Mouse (Mus musculus) E14TG2a.4 (cell line): ENCODE data around the gene Sgo2b.

Experiments used
- H3K27me3 ChIP-seq: 2 replicates; pipeline ENCODE4 v1.6.1; 2014; ENCODE audit warnings: low read length, control low read depth; ENCODE audit not compliant: insufficient read depth
- H3K36me3 ChIP-seq: 2 replicates; pipeline ENCODE4 v1.6.1; 2014; ENCODE audit warnings: low read length, control low read depth; ENCODE audit not compliant: insufficient read depth
- H3K4me1 ChIP-seq: replicated peaks from 2 replicates; pipeline ENCODE4 v1.6.1; 2014; ENCODE audit warnings: low read depth, low read length, control low read depth
- H3K4me3 ChIP-seq: replicated peaks from 2 replicates; pipeline ENCODE4 v1.5.1; 2014; ENCODE audit warnings: mild to moderate bottlenecking, low read length
- H3K9me3 ChIP-seq: 2 replicates; pipeline ENCODE4 v1.6.1; 2014; ENCODE audit warnings: low read length, control low read depth
- CTCF ChIP-seq: conservative IDR thresholded peaks from 2 replicates; pipeline ENCODE4 v1.5.1; 2014; ENCODE audit warnings: low read length
- NANOG ChIP-seq: IDR thresholded peaks from 2 replicates; pipeline ENCODE4 v1.6.1; 2014; ENCODE audit warnings: borderline replicate concordance, low read length, mixed read lengths
- POU5F1 ChIP-seq: IDR thresholded peaks from 2 replicates; pipeline ENCODE4 v1.6.1; 2014; ENCODE audit warnings: low read length, borderline replicate concordance

Gene Sgo2b

DNA sequence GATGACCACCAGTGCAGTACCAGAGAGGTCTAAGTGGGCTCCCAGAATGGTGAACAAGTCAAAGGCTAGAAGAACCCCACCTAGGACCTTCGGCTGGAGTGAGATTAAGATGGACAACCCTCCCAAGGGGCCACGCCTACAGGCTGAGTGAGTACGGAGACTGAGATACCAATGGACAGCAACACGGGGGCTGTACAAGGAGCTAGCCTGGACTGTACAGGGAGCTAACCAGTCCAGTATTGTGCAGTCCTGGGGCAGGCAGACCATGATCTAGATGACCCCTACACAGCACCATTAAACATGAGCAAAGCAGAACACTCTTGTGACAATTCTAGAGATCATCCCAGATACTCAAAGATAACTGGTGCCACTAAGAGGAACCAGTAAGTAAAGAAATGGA, 73.7 kb downstream of the Sgo2b start:
- Histone ChIP-seq H3K27me3 (no peaks in the 10 kb centered on the region), H3K9me3 (no peaks in the 10 kb centered on the region), H3K4me1 (no peaks in the 10 kb centered on the region), H3K36me3 (no peaks in the 10 kb centered on the region), H3K4me3 (no peak overlapping the region)
- no peak for TF ChIP-seq CTCF
- no peak for TF ChIP-seq POU5F1
- no peak for TF ChIP-seq NANOG

DNA sequence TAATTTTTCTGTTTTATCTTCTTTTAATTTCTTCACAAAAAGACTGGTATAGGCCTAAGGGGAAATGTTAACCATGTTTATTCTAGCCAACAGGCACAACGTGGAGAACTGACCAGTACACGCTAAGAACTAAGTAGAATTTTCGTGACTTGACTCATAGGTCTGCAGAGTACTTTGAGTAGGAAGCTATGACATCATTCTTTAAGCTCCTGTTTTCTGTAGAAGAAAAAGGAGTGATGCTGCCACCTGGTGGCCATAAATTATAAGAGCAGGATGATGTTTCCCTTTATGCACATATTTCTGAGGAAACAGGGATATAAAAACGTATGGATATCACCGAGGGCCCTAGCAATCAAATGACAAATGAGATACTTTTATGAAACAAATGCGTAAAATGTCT, 74.7 kb downstream of the Sgo2b start:
- Histone ChIP-seq H3K27me3 (no peaks in the 10 kb centered on the region), H3K9me3 (no peaks in the 10 kb centered on the region), H3K4me3 (no peak overlapping the region), H3K36me3 (no peaks in the 10 kb centered on the region), H3K4me1 (no peaks in the 10 kb centered on the region)
- no peak for TF ChIP-seq POU5F1
- TF ChIP-seq CTCF: peak; percentile 65

DNA sequence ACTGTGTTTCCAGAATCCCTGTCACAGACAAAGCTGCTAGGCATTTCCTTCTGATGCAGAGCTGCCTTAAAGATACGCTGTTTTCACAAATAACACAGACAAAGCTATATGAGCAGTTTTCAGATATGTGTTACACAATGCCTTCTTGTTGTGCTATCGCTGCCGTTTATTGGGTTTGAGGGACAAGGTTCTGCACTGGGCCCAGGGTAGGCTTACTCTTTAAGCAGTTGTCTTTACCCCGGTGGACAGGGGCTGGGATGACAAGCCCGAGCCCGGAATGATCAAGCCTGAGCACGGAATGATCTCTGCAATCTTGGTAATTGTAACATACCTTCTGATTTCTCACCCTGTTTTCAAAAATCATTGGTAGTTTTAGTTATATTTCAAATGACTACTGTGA, 75.1 kb downstream of the Sgo2b start:
- no peaks in the 10 kb centered on the region for H3K36me3 ChIP-seq
- no peaks in the 10 kb centered on the region for H3K9me3 ChIP-seq
- H3K27me3 ChIP-seq: no peaks in the 10 kb centered on the region
- H3K4me3 ChIP-seq: no peak overlapping the region
- no peak for TF ChIP-seq POU5F1
- no peak for TF ChIP-seq NANOG
- no peak for TF ChIP-seq CTCF
- no peaks in the 10 kb centered on the region for H3K4me1 ChIP-seq
